Mouse (Mus musculus) hindbrain, embryonic 14.5 days (tissue): ENCODE data around the gene Prss45. TPM values are rescaled to one million over a fixed set of nuclear protein-coding genes. Genes with fewer than 3 reads are reported as not detected.
A peak's percentile ranks its signal among the peaks of the same experiment; 100 is the strongest.

Experiments used
- ATAC-seq: fragments of 200-750 bp; cut with Nextera tagmentation; 2 replicates; pipeline ENCODE4 v1.8.0; 2017; ENCODE audit warnings: moderate number of reproducible peaks, mild to moderate bottlenecking, moderate TSS enrichment, moderate library complexity; ENCODE audit not compliant: low FRiP score
- DNase-seq: peaks from one replicate; pipeline ENCODE4 v3.0.0-alpha.2; 2015; ENCODE audit warnings: low spot score
- H3K27ac ChIP-seq: fragments of 300-500 bp; sonication (generic); 2 replicates; pipeline ENCODE4 v1.5.1; 2014; ENCODE audit warnings: mild to moderate bottlenecking, moderate library complexity
- H3K27me3 ChIP-seq: fragments of 300-500 bp; sonication (generic); 2 replicates; pipeline ENCODE4 v1.6.1; 2014; ENCODE audit warnings: mild to moderate bottlenecking, low read length, mixed read lengths; ENCODE audit not compliant: control insufficient read depth, insufficient read depth
- H3K36me3 ChIP-seq: fragments of 300-500 bp; sonication (generic); replicated peaks from 2 replicates; pipeline ENCODE4 v1.6.1; 2014; ENCODE audit not compliant: control insufficient read depth, insufficient read depth
- H3K4me1 ChIP-seq: fragments of 300-500 bp; sonication (generic); replicated peaks from 2 replicates; pipeline ENCODE4 v1.6.1; 2014; ENCODE audit warnings: antibody characterized with exemption, low read length, mixed read lengths; ENCODE audit not compliant: control insufficient read depth, insufficient read depth
- H3K4me2 ChIP-seq: fragments of 300-500 bp; sonication (generic); replicated peaks from 2 replicates; pipeline ENCODE4 v1.6.1; 2014; ENCODE audit warnings: mild to moderate bottlenecking, moderate library complexity
- H3K4me3 ChIP-seq: fragments of 300-500 bp; sonication (generic); replicated peaks from 2 replicates; pipeline ENCODE4 v1.5.1; 2014; ENCODE audit warnings: mild to moderate bottlenecking, low read length
- H3K9ac ChIP-seq: fragments of 300-500 bp; sonication (generic); 2 replicates; pipeline ENCODE4 v1.6.1; 2014
- H3K9me3 ChIP-seq: fragments of 300-500 bp; sonication (generic); 2 replicates; pipeline ENCODE4 v1.6.1; 2016; ENCODE audit warnings: low read length; ENCODE audit not compliant: control insufficient read depth
- WGBS: fragments of 180-500 bp; shearing (Covaris S2); extraction: QIAGEN DNeasy Blood & Tissue Kit; methylation state at CpG from one replicate; pipeline ENCODE4 v1.1.7; 2014; 5-methylcytosine and 5-hydroxymethylcytosine counted together
- polyA plus RNA-seq: library from polyadenylated mRNA; unstranded; fragments of >200 nt; fragmentation: Nextera tagmentation; extraction: Ambion mirVana; gene quantifications from 2 replicates; pipeline ENCODE4 v1.2.1, GENCODE M21; 2014

Prss45 gene
- polyA plus RNA-seq, 1 experiment from 2014 or later: 0.16 TPM

DNA sequence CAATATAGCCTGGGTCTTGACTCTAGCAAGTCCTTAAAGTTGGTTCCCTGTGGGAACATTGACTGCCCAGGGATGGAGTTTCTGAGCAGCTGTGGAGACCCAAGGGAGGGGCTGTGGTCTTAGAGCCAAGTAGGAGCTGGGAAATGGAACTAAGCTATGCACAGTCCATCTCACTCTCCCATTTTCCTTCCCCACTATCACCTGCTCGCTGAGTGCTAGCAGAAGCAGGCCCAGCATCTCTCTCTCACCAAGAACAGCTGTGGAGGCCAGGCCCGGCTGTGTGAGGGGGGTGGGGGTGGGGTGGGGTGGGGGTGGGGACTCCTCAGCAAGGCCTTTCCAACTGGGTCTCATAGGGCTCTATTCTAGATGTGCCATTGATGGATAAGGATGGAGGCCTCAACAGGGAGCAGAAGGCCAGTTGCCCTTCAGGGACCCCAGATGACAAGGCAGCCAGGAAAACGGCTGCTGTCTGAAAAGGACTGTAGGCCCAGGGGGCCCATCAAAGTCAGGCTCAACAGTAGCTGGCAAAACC lies 40.3 kb downstream of the Prss45 start:
- Histone ChIP-seq H3K27me3 (peaks cover 12% of the 10 kb centered on the region), H3K9me3 (no peaks in the 10 kb centered on the region), H3K4me1 (peaks cover 18% of the 10 kb centered on the region), H3K36me3 (no peaks in the 10 kb centered on the region), H3K27ac (peak overlapping the region; percentile 61), H3K4me2 (peak overlapping the region; percentile 58), H3K9ac (no peak overlapping the region), H3K4me3 (no peak overlapping the region)
- ATAC-seq (peak; percentile 53; the same call in 1 of the 2 replicates), DNase-seq (peak; percentile 44)
- WGBS: 6% methylated on average over 3 of the region's 3 CpGs

DNA sequence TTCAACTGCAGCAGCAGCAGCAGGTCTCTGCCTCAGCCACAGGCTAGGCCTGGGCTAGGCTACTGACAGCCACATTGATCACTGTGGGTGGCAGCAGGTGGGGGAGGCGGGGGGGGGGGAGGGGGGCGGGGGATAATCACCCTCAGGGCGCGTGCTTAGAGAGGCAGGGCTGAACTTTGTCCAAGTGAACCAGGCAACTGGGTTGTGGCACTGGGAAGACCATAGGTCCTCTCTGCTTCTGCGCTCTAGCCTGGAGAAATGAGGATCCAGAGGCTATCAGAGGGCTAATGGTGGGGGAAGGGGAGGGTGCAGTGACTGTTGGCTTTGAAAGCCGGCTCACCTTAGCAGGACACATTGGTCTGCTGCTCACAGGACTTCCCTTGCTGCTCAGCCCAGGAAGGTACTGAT lies 40.9 kb downstream of the Prss45 start:
- H3K9ac ChIP-seq: no peak overlapping the region
- 0 out of 2 replicates have a peak overlapping the region, but pooled peaks have one; percentile 61 for H3K27ac ChIP-seq
- no peak overlapping the region for H3K4me3 ChIP-seq
- ATAC-seq: peak; percentile 28; the same call in 1 of the 2 replicates
- no peaks in the 10 kb centered on the region for H3K9me3 ChIP-seq
- no peak overlapping the region for H3K4me2 ChIP-seq
- 29% methylated on average over 2 of the region's 6 CpGs for WGBS
- peaks cover 24% of the 10 kb centered on the region for H3K4me1 ChIP-seq
- H3K27me3 ChIP-seq: peaks cover 18% of the 10 kb centered on the region
- no peak for DNase-seq
- H3K36me3 ChIP-seq: no peaks in the 10 kb centered on the region

DNA sequence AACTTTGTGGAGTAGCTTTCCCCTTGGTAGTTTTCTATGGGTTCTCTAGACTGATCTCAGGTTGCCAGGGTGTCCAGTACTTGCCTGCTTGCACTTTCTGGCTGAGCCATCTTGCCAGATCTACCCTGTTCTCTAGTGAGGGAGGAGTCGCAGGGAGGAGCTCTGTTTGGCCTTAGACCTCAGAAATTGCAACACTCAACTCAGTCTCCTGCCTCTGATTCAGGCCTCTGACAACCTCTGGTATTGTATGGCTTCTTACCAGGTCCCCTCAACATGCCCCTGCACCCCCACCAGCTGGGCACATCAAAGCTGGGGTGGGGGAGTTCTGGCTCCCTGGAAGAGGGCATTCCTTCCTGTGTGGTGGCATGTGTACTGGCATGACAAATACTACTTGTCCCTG lies 43.0 kb downstream of the Prss45 start:
- no peaks in the 10 kb centered on the region for H3K36me3 ChIP-seq
- H3K27ac ChIP-seq: no peak overlapping the region
- no peaks in the 10 kb centered on the region for H3K9me3 ChIP-seq
- no peak overlapping the region for H3K4me2 ChIP-seq
- H3K27me3 ChIP-seq: peaks cover 33% of the 10 kb centered on the region
- no peak overlapping the region for H3K9ac ChIP-seq
- DNase-seq (no peak), ATAC-seq (no peak)
- peaks cover 29% of the 10 kb centered on the region for H3K4me1 ChIP-seq
- WGBS: 100% methylated on average over 1 of the region's 1 CpGs
- H3K4me3 ChIP-seq: no peak overlapping the region

DNA sequence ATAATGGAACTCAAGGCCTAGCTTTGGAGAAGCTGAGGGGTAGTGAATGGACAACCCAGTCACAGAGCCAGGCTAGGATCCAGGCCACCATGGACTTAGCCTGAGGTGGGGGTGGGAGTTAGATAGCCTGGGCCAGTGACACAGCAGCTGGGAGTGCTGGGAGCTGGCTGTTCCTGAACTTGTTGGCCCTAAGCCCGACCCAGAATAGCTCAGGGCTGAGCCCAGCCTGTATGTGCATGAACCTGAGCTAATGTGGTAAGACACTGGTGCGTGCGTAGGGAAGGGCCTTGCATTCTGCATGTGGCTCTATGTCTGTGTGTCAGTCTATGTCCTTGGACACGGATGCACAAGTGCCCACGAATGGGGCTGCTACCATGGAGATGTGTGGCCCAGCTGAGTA lies 43.5 kb downstream of the Prss45 start:
- H3K27ac ChIP-seq: no peak overlapping the region
- H3K4me2 ChIP-seq: no peak overlapping the region
- H3K27me3 ChIP-seq: peaks cover 33% of the 10 kb centered on the region
- no peak overlapping the region for H3K9ac ChIP-seq
- no peaks in the 10 kb centered on the region for H3K36me3 ChIP-seq
- DNase-seq (no peak), ATAC-seq (no peak)
- H3K9me3 ChIP-seq: no peaks in the 10 kb centered on the region
- 84% methylated on average over 5 of the region's 5 CpGs for WGBS
- H3K4me3 ChIP-seq: no peak overlapping the region
- H3K4me1 ChIP-seq: peaks cover 29% of the 10 kb centered on the region

DNA sequence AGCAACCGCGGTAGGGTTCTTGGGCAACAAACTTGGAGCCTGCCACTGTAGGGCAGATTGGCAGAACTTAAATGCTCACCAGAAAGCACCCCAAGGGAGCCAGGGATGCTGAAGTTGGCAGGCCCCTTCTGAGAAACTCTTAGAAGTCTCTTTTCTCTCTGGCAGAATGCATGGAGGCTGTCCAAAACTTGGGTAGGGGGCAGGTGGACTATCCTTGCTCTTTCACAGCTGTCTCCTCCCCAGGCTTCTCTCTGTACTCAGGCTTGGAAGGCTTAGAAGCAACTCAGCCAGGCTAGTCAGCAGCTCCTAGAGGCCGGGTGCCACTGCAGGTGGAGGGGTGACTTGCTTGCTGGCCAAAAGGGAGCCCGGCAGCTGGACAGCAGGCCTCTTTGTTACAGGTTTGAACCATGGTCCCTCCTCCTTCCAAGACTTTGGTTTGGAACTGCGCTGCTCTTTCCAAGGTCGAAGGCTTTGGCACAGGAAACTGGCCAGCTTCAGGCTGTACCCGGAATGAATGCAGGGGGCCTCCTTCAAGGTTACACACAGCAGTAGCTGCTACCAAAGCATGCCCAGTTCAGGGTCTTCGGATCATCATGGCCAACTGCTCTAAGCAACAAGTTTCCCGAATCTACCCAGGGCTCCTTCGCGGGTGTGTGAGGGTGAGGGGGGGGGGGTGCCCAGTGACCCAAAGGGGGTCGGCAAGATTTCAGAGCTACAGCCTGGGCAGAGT lies 45.0 kb downstream of the Prss45 start, which contains the start of gene Als2cl:
Gene Als2cl, plus strand, starts transcription at position 680 of the 730 bp plus-strand sequence.
- H3K9ac ChIP-seq: peak within 1 kb of the TSS; percentile 53
- DNase-seq (no peak), ATAC-seq (no peak)
- peaks cover 21% of the 10 kb centered on the region for H3K4me1 ChIP-seq
- no peak within 1 kb of the TSS for H3K27ac ChIP-seq
- H3K9me3 ChIP-seq: no peaks in the 10 kb centered on the region
- H3K27me3 ChIP-seq: peaks cover 33% of the 10 kb centered on the region
- H3K36me3 ChIP-seq: no peaks in the 10 kb centered on the region
- H3K4me3 ChIP-seq: peak within 1 kb of the TSS; percentile 55
- 15% methylated on average over 12 of the region's 12 CpGs for WGBS
- H3K4me2 ChIP-seq: peak within 1 kb of the TSS; percentile 93

DNA sequence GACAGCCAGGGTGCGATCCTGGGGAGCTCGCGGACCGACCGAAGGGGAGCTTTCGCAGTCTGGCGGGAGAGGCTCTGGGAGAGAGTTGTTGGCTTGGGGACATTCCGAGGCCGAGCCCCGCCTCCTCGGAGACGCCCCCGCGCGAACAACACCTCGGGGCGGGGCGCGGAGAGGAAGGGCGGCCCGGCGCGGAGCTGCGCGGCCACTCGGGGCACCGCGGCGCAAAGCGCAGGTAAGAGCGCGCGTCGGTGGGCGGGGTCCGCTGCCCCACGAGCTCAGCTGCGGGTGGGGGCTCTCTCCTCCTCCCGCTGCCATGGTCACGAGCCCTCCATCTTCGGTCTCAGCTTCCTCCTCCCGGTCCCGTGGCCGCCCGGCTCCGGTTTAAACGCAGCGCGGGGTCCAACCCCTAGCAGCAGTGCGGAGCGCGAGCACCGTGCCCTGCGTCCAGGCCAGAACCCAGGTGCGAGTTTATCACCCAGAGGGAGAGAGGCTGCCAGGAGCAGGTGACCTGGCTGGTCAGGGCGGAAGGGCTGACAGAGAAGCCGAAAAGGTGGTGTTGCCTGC lies 45.7 kb downstream of the Prss45 start, which contains the start of gene Tmie:
Gene Tmie, minus strand, starts transcription at position 116 of the 564 bp plus-strand sequence.
- ATAC-seq (0 out of 2 replicates have a peak, but pooled peaks have one; percentile 24), DNase-seq (no peak)
- peak within 1 kb of the TSS; percentile 53 for H3K9ac ChIP-seq
- H3K9me3 ChIP-seq: no peaks in the 10 kb centered on the region
- peaks cover 33% of the 10 kb centered on the region for H3K27me3 ChIP-seq
- peaks cover 13% of the 10 kb centered on the region; the same call in 1 of the 2 replicates for H3K4me1 ChIP-seq
- no peaks in the 10 kb centered on the region for H3K36me3 ChIP-seq
- under 1% methylated on average over 46 of the region's 57 CpGs for WGBS
- no peak within 1 kb of the TSS for H3K27ac ChIP-seq
- H3K4me3 ChIP-seq: peak within 1 kb of the TSS; percentile 55
- H3K4me2 ChIP-seq: peak within 1 kb of the TSS; percentile 93

DNA sequence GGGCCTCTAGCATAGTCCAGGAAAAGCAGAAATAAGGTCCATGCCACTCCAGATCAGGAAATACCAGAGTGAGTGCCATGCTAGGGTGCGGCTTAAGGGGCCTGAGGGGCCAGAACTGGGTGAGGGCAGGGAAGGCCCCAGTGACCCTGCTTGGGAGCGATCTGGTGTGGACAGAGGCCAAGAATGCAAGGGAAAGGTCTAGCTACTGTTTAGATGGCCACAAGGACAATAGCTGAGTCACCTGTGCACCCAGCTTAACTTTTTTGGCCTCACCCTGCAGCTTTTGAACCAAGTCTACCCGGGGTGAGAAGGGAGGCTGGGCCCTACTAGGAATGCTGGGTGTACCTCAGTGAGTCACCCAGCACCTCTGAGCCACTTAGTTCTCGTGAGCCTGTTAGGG lies 46.4 kb downstream of the Prss45 start:
- no peak overlapping the region for H3K9ac ChIP-seq
- ATAC-seq: no peak
- no peaks in the 10 kb centered on the region for H3K36me3 ChIP-seq
- peaks cover 33% of the 10 kb centered on the region for H3K27me3 ChIP-seq
- 72% methylated on average over 4 of the region's 4 CpGs for WGBS
- H3K4me1 ChIP-seq: 0 out of 2 replicates have a peak, but pooled peaks cover 12% of the 10 kb centered on the region
- peak overlapping the region; percentile 55 for H3K4me3 ChIP-seq
- no peaks in the 10 kb centered on the region for H3K9me3 ChIP-seq
- peak overlapping the region; percentile 93 for H3K4me2 ChIP-seq
- H3K27ac ChIP-seq: no peak overlapping the region
- DNase-seq: no peak

DNA sequence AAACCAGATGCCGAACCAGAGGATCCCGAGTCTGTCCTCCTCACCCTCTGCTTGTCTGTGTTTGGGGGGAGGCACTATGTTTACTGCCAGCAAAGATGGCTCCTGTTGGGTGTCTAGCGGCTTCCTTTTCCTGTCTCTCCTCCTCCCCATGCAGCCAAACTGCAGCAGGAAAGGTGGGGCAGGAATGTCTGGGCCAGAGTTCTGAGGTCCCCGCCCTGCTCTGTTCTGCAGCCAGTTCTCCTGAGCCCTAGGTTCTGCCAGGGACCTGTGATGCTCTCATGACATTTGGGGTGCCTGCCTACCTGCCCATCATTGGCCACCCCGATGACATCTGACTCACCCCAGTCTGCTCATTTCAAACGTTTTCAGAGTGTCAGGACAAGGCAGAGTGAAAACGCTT lies 47.6 kb downstream of the Prss45 start:
- Histone ChIP-seq H3K4me2 (no peak overlapping the region), H3K9ac (no peak overlapping the region)
- ATAC-seq: no peak

More for the DNA sequence above, 47.6 kb downstream of the Prss45 start:
- Histone ChIP-seq H3K9me3 (no peaks in the 10 kb centered on the region), H3K27ac (no peak overlapping the region), H3K4me3 (no peak overlapping the region), H3K27me3 (peaks cover 33% of the 10 kb centered on the region), H3K4me1 (0 out of 2 replicates have a peak, but pooled peaks cover 12% of the 10 kb centered on the region), H3K36me3 (no peaks in the 10 kb centered on the region)
- DNase-seq: no peak
- WGBS: 77% methylated on average over 7 of the region's 7 CpGs
